Mouse (Mus musculus) gastrocnemius, adult 18-20 months (tissue): ENCODE results near the gene Ctsf. TPM values are rescaled to one million over a fixed set of nuclear protein-coding genes. Genes with fewer than 3 reads are reported as not detected.
A peak's percentile ranks its signal among the peaks of the same experiment; 100 is the strongest.
"Not testable (repeated sequence)": the region's sequence is repeated elsewhere in the genome, so short reads cannot be mapped to it uniquely, and the experiment has no call there.

Source experiments
- DNase-seq: peaks from one replicate; pipeline ENCODE4 v3.0.0; 2021; ENCODE audit warnings: low spot score
- long read RNA-seq, 2 experiments: library from polyadenylated mRNA; stranded (forward); transcript quantifications; one replicate each; pipeline ENCODE4 v2.0.0; 2021
- total RNA-seq, 2 experiments: library from RNA; stranded (reverse); gene quantifications; 2 replicates each; pipeline ENCODE4 v1.2.3; 2021

Gene Ctsf
- total RNA-seq = 10 to 100 TPM; 26.6 to 30.1 TPM
- long read RNA-seq, experiment 1, transcript Ctsf-201 (14 exons, 1,980 nt) = major isoform, 40 of 41 reads
- long read RNA-seq, experiment 1, partial matches to known transcripts = 0 of 41 reads
- long read RNA-seq, experiment 1, other reads (novel, unspliced or antisense) = 1 of 41 reads
- long read RNA-seq, experiment 2, transcript Ctsf-201 (14 exons, 1,980 nt) = major isoform, 64 of 77 reads
- long read RNA-seq, experiment 2, partial matches to known transcripts = 3 of 77 reads
- long read RNA-seq, experiment 2, other reads (novel, unspliced or antisense) = 9 of 77 reads

GRCm38 (mm10) chr19:4854552-4855469 lies at the start of gene Ctsf:
Gene Ctsf, plus strand, starts transcription at chr19:4855130.
- DNase-seq = peak; percentile 94

DNA sequence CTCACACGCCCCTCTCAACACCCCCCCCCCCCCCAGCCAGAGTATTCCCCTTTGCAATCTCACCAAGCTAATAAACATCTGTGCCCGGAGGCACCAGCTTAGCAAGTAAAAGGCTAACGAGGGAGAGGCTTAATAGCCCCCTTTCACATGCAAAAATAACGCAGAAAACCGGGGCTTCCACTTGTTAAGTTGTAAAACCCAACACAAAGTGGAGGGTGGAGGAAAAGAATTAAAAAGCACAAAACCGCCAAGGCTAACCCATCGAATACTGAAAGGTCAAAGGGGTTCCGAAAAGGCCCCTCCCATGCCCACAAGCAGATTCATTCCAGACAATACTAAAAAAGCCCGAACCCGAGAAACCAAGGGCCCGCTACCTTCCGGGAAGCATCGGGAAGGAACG lies 44.6 kb upstream of the Ctsf start:
- DNase-seq = no peak

DNA sequence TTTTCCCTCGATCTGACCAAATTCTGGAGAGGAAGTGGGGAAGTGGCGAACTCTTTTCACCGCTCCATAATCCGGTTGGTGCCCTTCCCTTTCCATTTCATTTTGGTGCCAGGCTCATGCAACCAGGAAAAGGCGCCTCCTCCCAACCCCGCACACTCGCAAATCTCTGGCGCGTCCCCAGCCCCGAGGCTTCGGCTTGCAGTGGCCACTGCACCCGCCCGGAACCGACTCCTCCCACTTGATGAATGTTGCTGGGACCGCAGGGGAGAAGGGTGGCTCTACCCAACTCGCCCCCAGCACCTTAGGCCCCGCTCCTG lies 44.2 kb upstream of the Ctsf start:
- DNase-seq = no peak

- DNase-seq = peak; percentile 98
Measured at GRCm38 (mm10) chr19:4811063-4811908, 43.6 kb upstream of the Ctsf start, which contains the start of the genes Gm21992 and Rbm14. Gene Gm21992, minus strand, starts transcription at chr19:4811612. Gene Rbm14, minus strand, starts transcription at chr19:4811634.

DNA sequence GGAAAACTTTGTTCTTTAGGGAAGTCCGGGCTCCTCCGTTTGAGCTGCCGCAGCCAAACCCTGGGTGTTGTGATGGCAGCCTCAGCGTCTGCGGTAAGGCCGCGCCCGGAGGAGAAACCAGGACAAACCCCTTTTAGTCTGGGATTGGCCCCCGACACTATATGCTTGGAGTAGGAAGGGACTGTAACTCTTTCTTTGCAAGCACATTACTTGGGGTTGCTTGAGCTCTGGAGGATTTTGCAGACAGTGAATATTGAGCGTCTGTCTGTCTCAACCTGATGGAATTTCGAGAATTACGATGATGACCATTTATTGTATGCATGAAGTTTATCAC lies 43.1 kb upstream of the Ctsf start:
- DNase-seq = no peak

DNA sequence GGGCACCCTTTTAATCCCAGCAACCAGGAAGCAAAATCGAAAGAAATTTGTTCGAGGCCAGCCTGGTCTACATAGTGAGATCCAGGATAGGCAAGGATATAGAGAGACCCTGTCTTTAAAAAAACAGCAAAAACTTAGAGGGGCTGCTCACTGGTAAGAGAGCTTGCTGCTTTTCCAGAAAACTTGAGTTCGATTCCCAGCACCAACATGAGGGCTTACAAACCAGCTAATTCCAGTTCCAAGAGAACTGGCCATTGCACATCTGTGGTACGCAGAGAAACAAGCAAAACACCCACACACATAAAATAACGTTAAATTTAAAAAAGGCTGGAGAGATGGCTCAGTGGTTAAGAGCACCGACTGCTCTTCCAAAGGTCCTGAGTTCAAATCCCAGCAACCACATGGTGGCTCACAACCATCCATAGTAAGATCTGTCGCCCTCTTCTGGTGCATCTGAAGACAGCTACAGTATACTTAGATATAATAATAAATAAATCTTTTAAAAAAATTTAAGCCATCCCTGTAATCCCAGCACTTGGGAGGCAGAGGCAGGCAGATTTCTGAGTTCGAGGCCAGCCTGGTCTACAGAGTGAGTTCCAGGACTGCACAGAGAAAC lies 42.5 kb upstream of the Ctsf start:
- DNase-seq = not testable (repeated sequence)

GRCm38 (mm10) chr19:4813015-4813414 lies 41.9 kb upstream of the Ctsf start:
- no peak for DNase-seq

GRCm38 (mm10) chr19:4817182-4817835 lies 37.6 kb upstream of the Ctsf start:
- DNase-seq = no peak

- peak; percentile 87 for DNase-seq
Measured at GRCm38 (mm10) chr19:4820678-4821303, 34.1 kb upstream of the Ctsf start.

GRCm38 (mm10) chr19:4828444-4829114 lies 26.4 kb upstream of the Ctsf start:
- no peak for DNase-seq

- DNase-seq = peak; percentile 88
Measured at GRCm38 (mm10) chr19:4829156-4829555, 25.8 kb upstream of the Ctsf start.

GRCm38 (mm10) chr19:4833977-4834376 lies 21.0 kb upstream of the Ctsf start:
- DNase-seq = peak; percentile 66

- no peak for DNase-seq
Measured at GRCm38 (mm10) chr19:4836096-4836495, 18.8 kb upstream of the Ctsf start.

DNA sequence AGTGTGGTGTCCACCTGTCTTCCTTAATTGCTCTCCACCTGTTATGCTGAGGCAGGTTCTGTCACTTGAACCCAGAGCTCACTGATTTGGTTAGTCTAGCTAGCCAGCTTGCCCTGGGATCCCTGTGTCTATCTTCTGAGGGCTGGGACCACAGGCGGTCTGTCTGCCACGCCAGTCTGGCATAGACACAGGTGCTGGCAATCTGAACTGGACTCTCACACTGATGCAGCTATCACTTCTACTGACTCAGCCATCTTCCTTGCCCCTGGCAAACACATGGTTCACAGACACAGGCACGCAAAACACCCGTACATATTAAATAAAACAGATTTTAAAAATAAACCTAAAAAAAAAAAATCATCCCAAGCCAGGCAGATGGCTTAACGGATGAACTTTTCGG lies 17.9 kb upstream of the Ctsf start:
- DNase-seq = no peak

GRCm38 (mm10) chr19:4838526-4839140 lies 16.3 kb upstream of the Ctsf start:
- no peak for DNase-seq

- DNase-seq = peak; percentile 98
Measured at GRCm38 (mm10) chr19:4839149-4839548, 15.8 kb upstream of the Ctsf start, which contains the start of the genes Ccs and Ccdc87. Gene Ccs, minus strand, starts transcription at chr19:4839332. Gene Ccdc87, plus strand, starts transcription at chr19:4839366.

DNA sequence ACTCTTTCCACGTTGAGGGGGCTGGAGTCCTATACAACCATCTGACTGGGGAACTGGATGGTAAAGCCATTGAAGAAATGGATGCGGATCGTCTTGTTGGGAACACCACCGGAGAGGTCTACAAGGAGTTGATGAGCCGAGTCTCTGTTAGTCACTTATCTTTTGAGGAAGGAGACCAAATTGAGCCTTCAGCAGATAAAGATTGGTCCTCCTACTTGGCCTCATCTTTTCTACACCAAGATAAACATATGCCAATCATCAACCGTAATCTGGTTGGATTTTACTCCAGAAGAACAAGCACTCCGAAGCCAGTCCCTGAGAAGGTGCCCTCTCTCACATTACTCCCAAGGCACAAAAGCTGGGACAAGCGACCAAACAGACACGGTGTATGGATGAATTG lies 14.1 kb upstream of the Ctsf start:
- no peak for DNase-seq

- no peak for DNase-seq
Measured at GRCm38 (mm10) chr19:4842611-4843010, 12.3 kb upstream of the Ctsf start.

- no peak for DNase-seq
Measured at GRCm38 (mm10) chr19:4845846-4846245, 9.1 kb upstream of the Ctsf start.
